Mouse (Mus musculus): ENCODE measurements around the gene Paqr7.

DNA sequence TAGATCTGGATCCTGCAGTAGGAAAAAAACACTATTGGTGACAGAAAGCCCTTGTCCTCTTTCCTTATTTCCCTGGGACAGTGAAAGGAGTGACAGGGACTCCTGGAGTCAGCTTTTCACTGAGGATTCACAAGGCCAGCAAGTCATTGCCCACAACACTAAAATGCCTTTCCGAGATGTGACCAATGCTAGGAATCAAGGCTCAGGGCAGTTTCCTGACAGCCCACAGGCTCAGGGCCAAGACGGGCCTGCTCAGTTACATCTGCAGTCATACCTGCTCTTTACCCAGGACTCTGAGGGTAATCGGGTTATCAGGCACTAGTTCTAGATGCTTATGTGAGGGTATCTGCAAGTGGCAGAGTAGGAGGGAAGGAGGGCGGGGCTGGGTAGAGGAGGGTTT, 26.9 kb downstream of the Paqr7 start:
- TF ChIP-seq CTCF (IDR thresholded peaks at IDR 0.05; ENCODE audit: extremely low read depth, insufficient read depth, insufficient read length, insufficient replicate concordance), result no peak
- TF ChIP-seq POLR2A (IDR thresholded peaks at IDR 0.05; ENCODE audit: low read depth, low read length), result no peak
